Mouse (Mus musculus) kidney, adult 2 months (tissue): Measurements from ENCODE around the gene Olfr1341.

Experiments
- CTCF ChIP-seq: fragments of 200-500 bp; conservative IDR thresholded peaks from 2 replicates; pipeline ENCODE4 v1.5.1; 2011; ENCODE audit warnings: low read depth, mild to moderate bottlenecking, control low read depth, low read length, moderate library complexity, mixed read lengths; ENCODE audit not compliant: insufficient read depth, insufficient read length
- POLR2A ChIP-seq: fragments of 200-500 bp; IDR thresholded peaks from one replicate; pipeline ENCODE4 v1.6.1; 2011; ENCODE audit warnings: low read depth, low read length, control low read depth

- TF ChIP-seq POLR2A: no peak
- no peak for TF ChIP-seq CTCF
Measured at GRCm38 (mm10) chr4:118740988-118741698, 37.8 kb downstream of the Olfr1341 start.
